Mouse (Mus musculus) NIH3T3 (cell line): Measurements from ENCODE around the gene Ebf4.

Source experiments
- DNase-seq: peaks from one replicate; pipeline ENCODE4 v3.0.0-alpha.2; 2012; ENCODE audit warnings: low read depth

Ebf4 gene

GRCm38 (mm10) chr2:130294936-130295277, at the start of gene Ebf4:
Gene Ebf4 (plus strand): TSS chr2:130295169.
- DNase-seq: no peak

- peak; percentile 77 for DNase-seq
Measured at GRCm38 (mm10) chr2:130246912-130247311, 48.1 kb upstream of the Ebf4 start.

GRCm38 (mm10) chr2:130248226-130248625, 46.7 kb upstream of the Ebf4 start:
- DNase-seq: no peak

- DNase-seq: no peak
Measured at GRCm38 (mm10) chr2:130256762-130257161, 38.2 kb upstream of the Ebf4 start.

GRCm38 (mm10) chr2:130260822-130261221, 34.1 kb upstream of the Ebf4 start:
- DNase-seq: no peak

- no peak for DNase-seq
Measured at GRCm38 (mm10) chr2:130261914-130262313, 33.1 kb upstream of the Ebf4 start.

GRCm38 (mm10) chr2:130262398-130262797, 32.6 kb upstream of the Ebf4 start:
- DNase-seq: peak; percentile 21

GRCm38 (mm10) chr2:130265520-130265919, 29.4 kb upstream of the Ebf4 start:
- DNase-seq: no peak

GRCm38 (mm10) chr2:130268074-130268473, 26.9 kb upstream of the Ebf4 start:
- no peak for DNase-seq

- peak; percentile 58 for DNase-seq
Measured at GRCm38 (mm10) chr2:130273732-130274131, 21.2 kb upstream of the Ebf4 start.

- DNase-seq: peak; percentile 99
Measured at GRCm38 (mm10) chr2:130274149-130274861, 20.7 kb upstream of the Ebf4 start, which contains the start of gene Nop56. Gene Nop56 (plus strand): TSS chr2:130274430.

GRCm38 (mm10) chr2:130274862-130275261, 20.1 kb upstream of the Ebf4 start:
- no peak for DNase-seq

- peak; percentile 88 for DNase-seq
Measured at GRCm38 (mm10) chr2:130275649-130276048, 19.3 kb upstream of the Ebf4 start.

GRCm38 (mm10) chr2:130279600-130280091, 15.3 kb upstream of the Ebf4 start:
- no peak for DNase-seq

- no peak for DNase-seq
Measured at GRCm38 (mm10) chr2:130280224-130280623, 14.7 kb upstream of the Ebf4 start.

- DNase-seq: peak; percentile 25
Measured at GRCm38 (mm10) chr2:130280818-130281217, 14.2 kb upstream of the Ebf4 start.

GRCm38 (mm10) chr2:130283854-130284654, 10.9 kb upstream of the Ebf4 start, which contains the start of gene Idh3b:
Gene Idh3b (minus strand): TSS chr2:130284547.
- peak; percentile 92 for DNase-seq

- DNase-seq: no peak
Measured at GRCm38 (mm10) chr2:130289086-130289485, 5.9 kb upstream of the Ebf4 start.

- peak; percentile 84 for DNase-seq
Measured at GRCm38 (mm10) chr2:130291434-130291833, 3.5 kb upstream of the Ebf4 start.

GRCm38 (mm10) chr2:130293009-130293408, 2.0 kb upstream of the Ebf4 start:
- no peak for DNase-seq

- no peak for DNase-seq
Measured at GRCm38 (mm10) chr2:130293486-130293885, 1.5 kb upstream of the Ebf4 start.

GRCm38 (mm10) chr2:130294218-130294935, 592 bp upstream of the Ebf4 start:
- DNase-seq: no peak
